Mouse (Mus musculus) embryonic facial prominence, embryonic 11.5 days (tissue): ENCODE data around the gene Tex19.1. TPM values are rescaled to one million over a fixed set of nuclear protein-coding genes. Genes with fewer than 3 reads are reported as not detected.
A peak's percentile ranks its signal among the peaks of the same experiment; 100 is the strongest.

Source experiments
- ATAC-seq: fragments of 200-750 bp; cut with Nextera tagmentation; replicated peaks from 2 replicates; pipeline ENCODE4 v1.8.0; 2017; ENCODE audit warnings: low read depth; ENCODE audit not compliant: insufficient number of reproducible peaks, low FRiP score, low TSS enrichment
- DNase-seq: peaks from one replicate; pipeline ENCODE4 v3.0.0-alpha.2; 2015; ENCODE audit warnings: low spot score
- H3K27ac ChIP-seq: fragments of 300-500 bp; sonication (generic); replicated peaks from 2 replicates; pipeline ENCODE4 v1.5.1; 2014; ENCODE audit warnings: mild to moderate bottlenecking, low read depth, low read length, control low read depth
- H3K27me3 ChIP-seq: fragments of 300-500 bp; sonication (generic); 2 replicates; pipeline ENCODE4 v1.6.1; 2014; ENCODE audit warnings: mild to moderate bottlenecking, low read length, moderate library complexity, mixed read lengths; ENCODE audit not compliant: control insufficient read depth, insufficient read depth
- H3K36me3 ChIP-seq: fragments of 300-500 bp; sonication (generic); replicated peaks from 2 replicates; pipeline ENCODE4 v1.6.1; 2014; ENCODE audit warnings: low read depth, mild to moderate bottlenecking, low read length, moderate library complexity, mixed read lengths; ENCODE audit not compliant: control insufficient read depth, insufficient read depth
- H3K4me1 ChIP-seq: fragments of 300-500 bp; sonication (generic); 2 replicates; pipeline ENCODE4 v1.6.1; 2014; ENCODE audit warnings: low read length, mixed read lengths; ENCODE audit not compliant: control insufficient read depth, insufficient read depth
- H3K4me2 ChIP-seq: fragments of 300-500 bp; sonication (generic); 2 replicates; pipeline ENCODE4 v1.6.1; 2014; ENCODE audit warnings: low read depth, mild to moderate bottlenecking, control low read depth, low read length, moderate library complexity
- H3K4me3 ChIP-seq: fragments of 300-500 bp; sonication (generic); 2 replicates; pipeline ENCODE4 v1.5.1; 2014; ENCODE audit warnings: low read depth, low read length, control low read depth
- H3K9ac ChIP-seq: fragments of 300-500 bp; sonication (generic); replicated peaks from 2 replicates; pipeline ENCODE4 v1.6.1; 2014; ENCODE audit warnings: mild to moderate bottlenecking, control low read depth, low read length
- H3K9me3 ChIP-seq: fragments of 300-500 bp; sonication (generic); replicated peaks from 2 replicates; pipeline ENCODE4 v1.6.1; 2016; ENCODE audit warnings: mild to moderate bottlenecking, low read length, inconsistent platforms, mixed read lengths; ENCODE audit not compliant: control insufficient read depth
- WGBS: fragments of 180-500 bp; shearing (Covaris S2); extraction: QIAGEN DNeasy Blood & Tissue Kit; methylation state at CpG from one replicate; pipeline ENCODE4 v1.1.7; 2014; 5-methylcytosine and 5-hydroxymethylcytosine counted together
- polyA plus RNA-seq: library from polyadenylated mRNA; unstranded; fragments of >200 nt; fragmentation: Nextera tagmentation; extraction: Ambion mirVana; gene quantifications from 2 replicates; pipeline ENCODE4 v1.2.1, GENCODE M21; 2014

Tex19.1 gene
- polyA plus RNA-seq, 1 experiment from 2014 or later = not detected

DNA sequence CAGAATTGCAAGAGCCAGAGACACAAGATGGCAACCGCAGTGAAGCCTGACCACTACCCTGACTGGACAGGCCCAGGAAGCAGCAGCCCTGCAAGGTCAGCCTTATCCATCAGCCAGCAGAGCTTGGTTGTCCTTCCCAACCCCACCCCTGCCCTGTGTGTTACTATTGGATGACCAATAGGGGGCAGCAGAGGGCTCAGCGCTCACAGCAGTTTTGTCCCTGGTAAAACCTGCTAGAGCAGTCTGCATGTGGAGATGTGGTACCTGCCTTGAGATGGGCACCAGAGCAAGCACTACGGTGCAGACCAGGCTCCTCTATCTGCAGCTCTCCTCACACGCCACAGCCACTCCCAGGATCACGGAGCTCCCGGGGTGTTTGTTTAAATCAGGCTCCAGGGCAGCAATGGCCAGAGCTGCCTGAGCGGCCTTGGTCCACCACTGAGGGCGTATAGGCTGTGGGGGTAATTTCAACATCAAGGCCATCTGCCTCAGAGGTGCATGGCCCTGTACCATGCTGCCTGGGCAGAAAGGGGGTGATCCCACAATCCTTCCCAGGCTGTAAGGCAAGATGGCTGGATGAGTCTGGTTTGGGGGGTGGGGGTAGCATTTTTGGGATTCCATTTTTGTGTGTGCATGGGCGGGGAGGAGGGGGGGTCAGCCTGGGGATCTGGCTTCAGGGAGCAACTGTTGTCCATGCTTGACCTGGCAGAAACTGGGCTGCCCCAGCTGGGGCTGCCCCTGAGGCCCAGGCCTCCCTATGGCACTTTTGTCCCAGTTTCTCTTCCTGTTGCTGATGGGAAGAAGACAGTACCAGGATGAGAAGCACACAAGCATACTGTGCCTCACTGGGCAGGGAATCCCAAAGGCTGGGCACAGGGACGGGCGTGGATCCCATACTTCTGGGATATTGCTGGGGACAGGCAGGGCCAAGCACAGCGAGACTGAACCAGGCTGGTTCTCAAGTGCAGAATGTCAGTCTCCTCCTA, 30.6 kb downstream of the Tex19.1 start:
- H3K27ac ChIP-seq = no peak overlapping the region
- no peaks in the 10 kb centered on the region for H3K4me1 ChIP-seq
- 49% methylated on average over 12 of the region's 12 CpGs for WGBS
- H3K4me3 ChIP-seq = no peak overlapping the region
- no peaks in the 10 kb centered on the region for H3K9me3 ChIP-seq
- H3K4me2 ChIP-seq = no peak overlapping the region
- peak; percentile 72 for DNase-seq
- H3K27me3 ChIP-seq = no peaks in the 10 kb centered on the region
- H3K36me3 ChIP-seq = no peaks in the 10 kb centered on the region
- H3K9ac ChIP-seq = no peak overlapping the region
- ATAC-seq = peak; percentile 9; the same call in 1 of the 2 replicates

GRCm38 (mm10) chr11:121189681-121190080, 43.7 kb downstream of the Tex19.1 start:
- Histone ChIP-seq H3K36me3 (no peaks in the 10 kb centered on the region), H3K27ac (no peak overlapping the region), H3K4me1 (no peaks in the 10 kb centered on the region), H3K27me3 (no peaks in the 10 kb centered on the region), H3K9ac (no peak overlapping the region), H3K9me3 (no peaks in the 10 kb centered on the region), H3K4me3 (no peak overlapping the region), H3K4me2 (no peak overlapping the region)
- no peak for DNase-seq
- no peak for ATAC-seq
- WGBS = 85% methylated on average over 3 of the region's 3 CpGs

GRCm38 (mm10) chr11:121192742-121193141, 46.8 kb downstream of the Tex19.1 start:
- no peak overlapping the region for H3K4me3 ChIP-seq

DNA sequence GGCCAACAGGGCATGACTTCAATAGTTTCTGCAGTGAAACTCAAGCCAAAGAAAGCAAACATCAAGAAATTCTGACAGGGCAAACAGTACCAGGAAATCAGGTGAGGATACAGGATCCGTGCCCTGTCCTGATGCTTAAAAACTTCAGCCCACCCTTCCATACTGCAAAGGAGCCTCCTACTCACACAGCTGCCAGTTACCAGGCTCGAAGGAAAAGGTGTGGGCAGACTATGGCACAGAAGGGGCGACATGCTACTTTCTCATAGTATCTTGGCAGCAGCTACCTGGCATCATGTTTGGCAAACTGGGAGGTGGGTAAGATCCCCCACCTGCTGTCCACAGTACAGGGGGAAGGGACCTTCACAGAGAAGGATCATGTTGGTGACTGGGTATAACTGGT, 47.5 kb downstream of the Tex19.1 start:
- ATAC-seq (no peak), DNase-seq (no peak)
- Histone ChIP-seq H3K4me1 (no peaks in the 10 kb centered on the region), H3K27ac (no peak overlapping the region), H3K4me2 (no peak overlapping the region), H3K9ac (no peak overlapping the region), H3K36me3 (no peaks in the 10 kb centered on the region), H3K9me3 (no peaks in the 10 kb centered on the region), H3K4me3 (no peak overlapping the region), H3K27me3 (no peaks in the 10 kb centered on the region)
- WGBS = 64% methylated on average over 3 of the region's 3 CpGs

More at GRCm38 (mm10) chr11:121192742-121193141, 46.8 kb downstream of the Tex19.1 start:
- H3K27me3 ChIP-seq = no peaks in the 10 kb centered on the region
- H3K9ac ChIP-seq = no peak overlapping the region
- H3K9me3 ChIP-seq = no peaks in the 10 kb centered on the region
- H3K4me2 ChIP-seq = no peak overlapping the region
- WGBS = 78% methylated on average over 2 of the region's 2 CpGs
- no peak for ATAC-seq
- no peak for DNase-seq
- H3K36me3 ChIP-seq = no peaks in the 10 kb centered on the region
- H3K27ac ChIP-seq = no peak overlapping the region
- no peaks in the 10 kb centered on the region for H3K4me1 ChIP-seq

Other genes with a start within 250 kb of the Tex19.1 start
- gene Ccdc57, start 213.3 kb upstream of the Tex19.1 start, polyA plus RNA-seq = 4.5 and 5.3 TPM in 2 replicates
- 30.7 and 40.8 TPM in 2 replicates for gene Slc16a3, start 197.7 kb upstream of the Tex19.1 start, polyA plus RNA-seq
- 60.3 and 66.1 TPM in 2 replicates for gene Csnk1d, start 154.8 kb upstream of the Tex19.1 start, polyA plus RNA-seq
- not detected in 2 replicates for gene Cd7, start 106.7 kb upstream of the Tex19.1 start, polyA plus RNA-seq
- not detected in 2 replicates for gene Sectm1b, start 82.6 kb upstream of the Tex19.1 start, polyA plus RNA-seq
- not detected in 2 replicates for gene Sectm1a, start 64.9 kb upstream of the Tex19.1 start, polyA plus RNA-seq
- gene Tex19.2, start 27.5 kb upstream of the Tex19.1 start, polyA plus RNA-seq = not detected in 2 replicates
- gene Uts2r, start 14.1 kb downstream of the Tex19.1 start, polyA plus RNA-seq = 0.17 TPM in 1 of 2 replicates, not detected in the other
- gene Hexdc, start 58.3 kb downstream of the Tex19.1 start, polyA plus RNA-seq = 5.4 and 6.3 TPM in 2 replicates
- gene Ogfod3, start 58.6 kb downstream of the Tex19.1 start, polyA plus RNA-seq = 16.0 and 19.0 TPM in 2 replicates
- gene Cybc1, start 83.2 kb downstream of the Tex19.1 start, polyA plus RNA-seq = 30.2 and 38.1 TPM in 2 replicates
- 62.2 and 66.4 TPM in 2 replicates for gene Narf, start 91.1 kb downstream of the Tex19.1 start, polyA plus RNA-seq
- gene Foxk2, start 113.8 kb downstream of the Tex19.1 start, polyA plus RNA-seq = 13.4 and 18.1 TPM in 2 replicates
- gene Wdr45b, start 208.3 kb downstream of the Tex19.1 start, polyA plus RNA-seq = 117 and 119 TPM in 2 replicates
- 3.6 and 4.9 TPM in 2 replicates for gene Rab40b, start 242.1 kb downstream of the Tex19.1 start, polyA plus RNA-seq